Mouse (Mus musculus) hindbrain, embryonic 11.5 days (tissue): ENCODE measurements around the gene Pimreg. TPM values are rescaled to one million over a fixed set of nuclear protein-coding genes. Genes with fewer than 3 reads are reported as not detected.

Source experiments
- ATAC-seq: fragments of 200-750 bp; cut with Nextera tagmentation; 2 replicates; pipeline ENCODE4 v1.8.0; 2017; ENCODE audit warnings: mild to moderate bottlenecking, moderate TSS enrichment, moderate library complexity; ENCODE audit not compliant: low FRiP score
- DNase-seq: peaks from one replicate; pipeline ENCODE4 v3.0.0-alpha.2; 2015; ENCODE audit warnings: low spot score
- H3K27ac ChIP-seq: fragments of 300-500 bp; sonication (generic); 2 replicates; pipeline ENCODE4 v1.5.1; 2014; ENCODE audit warnings: mild to moderate bottlenecking, low read depth, low read length
- H3K27me3 ChIP-seq: fragments of 300-500 bp; sonication (generic); 2 replicates; pipeline ENCODE4 v1.6.1; 2014; ENCODE audit warnings: mild to moderate bottlenecking, low read length, moderate library complexity, mixed read lengths; ENCODE audit not compliant: control insufficient read depth, insufficient read depth
- H3K36me3 ChIP-seq: fragments of 300-500 bp; sonication (generic); 2 replicates; pipeline ENCODE4 v1.6.1; 2014; ENCODE audit warnings: mild to moderate bottlenecking, low read length, moderate library complexity, mixed read lengths; ENCODE audit not compliant: control insufficient read depth, insufficient read depth
- H3K4me1 ChIP-seq: fragments of 300-500 bp; sonication (generic); replicated peaks from 2 replicates; pipeline ENCODE4 v1.6.1; 2014; ENCODE audit warnings: low read length, mixed read lengths; ENCODE audit not compliant: control insufficient read depth, insufficient read depth
- H3K4me2 ChIP-seq: fragments of 300-500 bp; sonication (generic); replicated peaks from 2 replicates; pipeline ENCODE4 v1.6.1; 2014; ENCODE audit warnings: mild to moderate bottlenecking, low read depth, low read length
- H3K4me3 ChIP-seq: fragments of 300-500 bp; sonication (generic); 2 replicates; pipeline ENCODE4 v1.5.1; 2014; ENCODE audit warnings: low read depth, low read length
- H3K9ac ChIP-seq: fragments of 300-500 bp; sonication (generic); 2 replicates; pipeline ENCODE4 v1.6.1; 2014; ENCODE audit warnings: low read depth, low read length
- H3K9me3 ChIP-seq: fragments of 300-500 bp; sonication (generic); 2 replicates; pipeline ENCODE4 v1.6.1; 2016; ENCODE audit warnings: low read length; ENCODE audit not compliant: control insufficient read depth
- WGBS: fragments of 180-500 bp; shearing (Covaris S2); extraction: QIAGEN DNeasy Blood & Tissue Kit; methylation state at CpG from one replicate; pipeline ENCODE4 v1.1.7; 2014; 5-methylcytosine and 5-hydroxymethylcytosine counted together
- polyA plus RNA-seq: library from polyadenylated mRNA; unstranded; fragments of >200 nt; fragmentation: Nextera tagmentation; extraction: Ambion mirVana; gene quantifications from 2 replicates; pipeline ENCODE4 v1.2.1, GENCODE M21; 2014

Pimreg gene
- polyA plus RNA-seq, 1 experiment from 2014 or later: 158 TPM

DNA sequence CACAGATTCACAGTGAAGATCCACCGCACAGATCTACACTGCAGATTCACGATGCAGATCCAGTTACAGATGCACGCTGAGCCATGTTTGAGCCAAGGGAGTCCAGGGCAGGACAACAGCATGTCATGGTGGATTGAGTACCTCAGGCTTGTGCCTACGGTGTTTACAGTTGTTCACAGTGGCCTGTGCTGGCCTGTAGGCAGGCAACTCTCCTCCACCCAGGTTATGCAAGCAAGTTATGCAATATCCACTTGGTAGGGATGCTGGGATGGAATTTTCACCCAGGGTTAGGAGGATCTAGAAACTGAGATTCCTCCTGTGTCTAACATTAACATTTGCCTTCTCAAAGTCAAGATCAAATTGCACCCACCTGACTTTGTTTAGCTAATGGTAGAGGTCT lies 40.8 kb downstream of the Pimreg start:
- WGBS: 91% methylated on average over 4 of the region's 4 CpGs
- Histone ChIP-seq H3K9ac (no peak overlapping the region), H3K4me1 (no peaks in the 10 kb centered on the region), H3K36me3 (no peaks in the 10 kb centered on the region), H3K27me3 (no peaks in the 10 kb centered on the region), H3K9me3 (no peaks in the 10 kb centered on the region), H3K27ac (no peak overlapping the region), H3K4me3 (no peak overlapping the region), H3K4me2 (no peak overlapping the region)
- ATAC-seq (no peak), DNase-seq (no peak)

DNA sequence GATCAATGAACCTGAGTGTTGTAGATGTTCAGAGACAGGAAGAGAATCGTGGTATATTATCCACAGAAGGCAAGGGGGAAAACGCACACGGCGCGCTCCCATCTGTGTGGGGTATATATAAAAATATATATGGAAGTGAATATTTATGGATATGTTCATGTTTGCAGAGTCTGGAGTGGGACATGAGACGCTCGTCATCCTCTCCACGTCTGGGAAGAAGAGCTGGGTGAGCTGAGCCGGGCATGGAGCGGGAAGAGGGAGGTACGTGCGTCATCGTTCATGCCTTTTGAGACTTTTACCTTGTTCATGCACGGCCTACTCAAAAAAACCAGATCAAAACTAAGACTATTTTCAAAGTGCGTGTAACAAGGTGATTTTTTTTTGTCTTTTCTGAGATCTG lies 42.5 kb downstream of the Pimreg start:
- ATAC-seq (no peak), DNase-seq (no peak)
- Histone ChIP-seq H3K9me3 (no peaks in the 10 kb centered on the region), H3K36me3 (no peaks in the 10 kb centered on the region), H3K9ac (no peak overlapping the region), H3K4me1 (no peaks in the 10 kb centered on the region), H3K27me3 (no peaks in the 10 kb centered on the region), H3K4me3 (no peak overlapping the region), H3K27ac (no peak overlapping the region), H3K4me2 (no peak overlapping the region)
- WGBS: 95% methylated on average over 15 of the region's 15 CpGs

DNA sequence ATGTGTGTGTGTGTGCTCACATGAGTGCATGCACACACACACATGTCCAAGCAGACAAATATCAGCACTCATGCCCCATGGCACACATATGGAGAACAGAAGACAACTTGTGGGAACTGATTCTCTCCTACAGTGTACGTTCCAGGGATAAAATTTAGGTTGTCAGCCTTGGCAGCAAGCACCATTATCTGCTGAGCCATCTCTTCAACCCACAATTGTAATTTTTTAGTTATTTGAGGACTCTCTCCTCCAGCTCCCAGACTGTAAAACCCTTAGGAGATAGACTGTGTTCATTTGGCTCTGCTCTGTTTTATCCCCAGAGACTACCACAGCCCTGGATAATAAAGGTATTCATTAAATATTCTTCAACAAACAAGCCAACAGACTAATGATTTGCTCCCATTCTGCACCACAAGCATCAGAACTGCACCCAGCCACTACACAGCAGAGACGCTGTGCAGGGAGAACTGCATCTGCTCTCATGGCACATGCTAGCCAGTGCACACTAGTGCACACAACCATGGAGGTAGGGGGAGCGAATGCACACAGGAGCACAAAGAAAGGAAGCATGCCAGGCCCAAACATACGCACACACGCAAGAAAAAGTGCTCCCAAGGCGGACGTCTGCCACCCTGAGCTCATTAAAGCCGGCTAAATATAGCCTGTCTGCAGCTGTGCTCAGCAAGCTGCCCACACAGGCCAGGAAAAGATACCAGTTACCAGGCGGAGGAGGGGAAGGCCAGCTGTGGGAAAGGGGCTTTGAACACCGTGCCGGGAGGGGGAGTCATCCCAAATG lies 44.6 kb downstream of the Pimreg start:
- Histone ChIP-seq H3K27me3 (no peaks in the 10 kb centered on the region), H3K9me3 (no peaks in the 10 kb centered on the region), H3K27ac (peak overlapping the region; percentile 27; the same call in 1 of the 2 replicates), H3K9ac (no peak overlapping the region), H3K4me1 (no peaks in the 10 kb centered on the region), H3K36me3 (no peaks in the 10 kb centered on the region), H3K4me3 (no peak overlapping the region), H3K4me2 (no peak overlapping the region)
- 58% methylated on average over 11 of the region's 11 CpGs for WGBS
- ATAC-seq: no peak
- DNase-seq: no peak

DNA sequence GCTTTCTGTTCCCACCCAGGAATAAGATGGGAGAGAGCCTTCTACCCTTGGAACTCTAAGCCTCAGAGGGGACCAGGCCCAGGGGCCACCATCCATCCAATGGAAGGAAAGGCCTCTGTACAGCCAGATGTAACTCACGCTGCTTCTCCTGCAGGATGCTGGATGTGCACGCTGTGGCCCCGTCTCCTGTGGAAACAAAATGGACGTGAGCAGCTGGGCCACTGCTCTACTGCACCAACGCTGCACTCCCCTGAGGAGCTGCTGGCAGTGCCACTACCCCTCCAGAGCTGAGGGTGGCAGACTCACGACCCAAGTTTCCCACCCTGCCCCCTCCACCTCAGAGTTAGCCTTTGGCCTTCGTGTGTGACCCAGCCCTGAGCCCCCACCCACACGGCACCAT lies 50.6 kb downstream of the Pimreg start:
- H3K9ac ChIP-seq: no peak overlapping the region
- H3K4me3 ChIP-seq: no peak overlapping the region
- no peak overlapping the region for H3K4me2 ChIP-seq
- DNase-seq (no peak), ATAC-seq (no peak)
- H3K27me3 ChIP-seq: no peaks in the 10 kb centered on the region; the same call in 1 of the 2 replicates
- no peaks in the 10 kb centered on the region for H3K36me3 ChIP-seq
- H3K9me3 ChIP-seq: no peaks in the 10 kb centered on the region
- no peak overlapping the region for H3K27ac ChIP-seq
- WGBS: 60% methylated on average over 8 of the region's 8 CpGs
- no peaks in the 10 kb centered on the region; the same call in 1 of the 2 replicates for H3K4me1 ChIP-seq

DNA sequence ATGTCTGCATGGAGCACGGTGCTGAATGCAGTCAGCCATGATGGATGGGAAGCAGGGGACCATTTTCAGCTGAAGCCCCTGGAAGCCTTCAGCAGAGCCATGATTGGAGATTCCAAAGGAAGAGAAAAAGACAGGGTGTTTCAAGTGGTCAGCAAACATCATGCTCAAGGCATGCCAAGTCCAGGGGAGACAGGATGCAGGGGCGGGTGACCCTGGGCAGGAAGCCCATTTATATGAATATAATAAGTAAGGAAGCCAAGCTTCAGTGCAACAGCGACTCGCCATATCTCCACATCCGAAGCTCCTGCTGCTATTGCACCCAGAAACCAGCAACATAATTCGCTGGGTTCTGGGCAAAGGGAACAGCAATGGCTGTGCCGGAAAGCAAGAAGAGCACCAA lies 52.6 kb downstream of the Pimreg start:
- DNase-seq: no peak
- H3K36me3 ChIP-seq: no peaks in the 10 kb centered on the region
- no peaks in the 10 kb centered on the region for H3K9me3 ChIP-seq
- H3K27me3 ChIP-seq: no peaks in the 10 kb centered on the region; the same call in 1 of the 2 replicates
- H3K27ac ChIP-seq: no peak overlapping the region
- H3K4me2 ChIP-seq: no peak overlapping the region
- H3K4me3 ChIP-seq: no peak overlapping the region
- H3K9ac ChIP-seq: no peak overlapping the region
- 84% methylated on average over 7 of the region's 7 CpGs for WGBS
- H3K4me1 ChIP-seq: no peaks in the 10 kb centered on the region; the same call in 1 of the 2 replicates
- no peak for ATAC-seq

DNA sequence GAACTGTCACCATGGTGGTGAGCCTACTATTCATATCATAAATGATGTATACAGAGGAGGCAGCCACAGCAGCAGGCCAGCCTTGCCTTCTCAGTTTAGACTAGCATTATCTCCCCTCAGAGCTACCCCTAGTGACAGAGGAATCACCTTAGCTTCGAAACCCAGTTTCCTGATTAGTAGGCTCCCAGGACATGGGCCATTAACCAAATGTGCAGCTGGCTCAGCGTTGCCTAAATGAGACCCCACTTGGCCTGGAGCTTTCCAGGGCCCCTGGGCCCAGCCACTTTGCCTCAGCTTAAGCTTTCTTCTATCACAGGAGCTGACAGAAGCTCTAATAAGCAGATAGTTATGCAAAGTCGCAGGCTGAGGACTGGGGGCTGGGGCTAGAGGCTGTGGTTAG lies 54.2 kb downstream of the Pimreg start:
- Histone ChIP-seq H3K27me3 (no peaks in the 10 kb centered on the region; the same call in 1 of the 2 replicates), H3K36me3 (no peaks in the 10 kb centered on the region), H3K4me1 (no peaks in the 10 kb centered on the region; the same call in 1 of the 2 replicates), H3K27ac (peak overlapping the region; percentile 17; the same call in 1 of the 2 replicates), H3K9ac (no peak overlapping the region), H3K4me2 (no peak overlapping the region), H3K4me3 (no peak overlapping the region), H3K9me3 (no peaks in the 10 kb centered on the region)
- DNase-seq: peak; percentile 25
- 45% methylated on average over 3 of the region's 3 CpGs for WGBS
- ATAC-seq: no peak

Other genes with a start within 250 kb of the Pimreg start
- gene Aipl1, start 4.5 kb upstream of the Pimreg start, polyA plus RNA-seq: not detected in 2 replicates
- 0.45 and 0.48 TPM in 2 replicates for gene Pitpnm3, start 93.7 kb downstream of the Pimreg start, polyA plus RNA-seq
- 0.11 TPM in 1 of 2 replicates, not detected in the other for gene Gm43951, start 164.8 kb downstream of the Pimreg start, polyA plus RNA-seq
- 15.6 and 17.8 TPM in 2 replicates for gene 4933427D14Rik, start 165.4 kb downstream of the Pimreg start, polyA plus RNA-seq
- gene Txndc17, start 165.5 kb downstream of the Pimreg start, polyA plus RNA-seq: 169 and 181 TPM in 2 replicates
- 58.8 and 61.7 TPM in 2 replicates for gene Med31, start 173.6 kb downstream of the Pimreg start, polyA plus RNA-seq
- 0.29 and 0.32 TPM in 2 replicates for gene Slc13a5, start 225.2 kb downstream of the Pimreg start, polyA plus RNA-seq